Mouse (Mus musculus): ENCODE data around the gene Unc5c. TPM values are rescaled to one million over a fixed set of nuclear protein-coding genes. Genes with fewer than 3 reads are reported as not detected.

Unc5c gene
- total and polyA plus RNA-seq, 2 experiments from 2014 or later: 9.2 to 28.3 TPM

GRCm38 (mm10) chr3:141581190-141581891 lies 116.3 kb downstream of the Unc5c start:
- Histone ChIP-seq H3K36me3 (ENCODE audit: insufficient read depth) (no peaks in the 10 kb centered on the region), H3K27me3 (ENCODE audit: insufficient read depth, low read length) (no peaks in the 10 kb centered on the region; the same call in 1 of the 2 replicates), H3K9me3 (ENCODE audit: low read length) (no peaks in the 10 kb centered on the region), H3K27ac (ENCODE audit: low read depth, low read length) (no peak overlapping the region), H3K4me3 (ENCODE audit: low read depth, low read length) (no peak overlapping the region), H3K4me2 (ENCODE audit: low read depth) (no peak overlapping the region), H3K9ac (no peak overlapping the region), H3K4me1 (ENCODE audit: insufficient read depth) (no peaks in the 10 kb centered on the region)
- DNase-seq: no peak
- ATAC-seq: no peak
- TF ChIP-seq CTCF (IDR thresholded peaks at IDR 0.05; ENCODE audit: low read depth): no peak

DNA sequence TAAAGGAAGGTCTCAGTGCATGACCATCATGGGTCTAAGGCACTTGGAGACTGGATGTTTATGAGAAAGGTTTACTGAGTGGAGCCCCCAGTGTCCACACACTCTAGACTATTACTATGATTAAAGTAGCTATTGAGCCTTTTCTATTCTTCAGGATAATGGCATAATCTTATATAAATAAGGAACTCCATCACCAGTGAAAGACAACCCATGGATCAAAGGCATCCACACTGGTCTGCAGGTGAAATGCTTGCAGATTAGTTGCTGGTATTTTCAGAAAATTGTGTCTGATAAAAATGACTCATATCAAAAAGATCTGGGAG lies 116.8 kb downstream of the Unc5c start:
- no peak for TF ChIP-seq CTCF (IDR thresholded peaks at IDR 0.05; ENCODE audit: low read depth)
- no peaks in the 10 kb centered on the region for H3K9me3 ChIP-seq (ENCODE audit: low read length)
- no peak overlapping the region for H3K4me2 ChIP-seq (ENCODE audit: low read depth)
- H3K4me1 ChIP-seq (ENCODE audit: insufficient read depth): no peaks in the 10 kb centered on the region
- H3K27me3 ChIP-seq (ENCODE audit: insufficient read depth, low read length): no peaks in the 10 kb centered on the region; the same call in 1 of the 2 replicates
- H3K4me3 ChIP-seq (ENCODE audit: low read depth, low read length): no peak overlapping the region
- no peaks in the 10 kb centered on the region for H3K36me3 ChIP-seq (ENCODE audit: insufficient read depth)
- H3K27ac ChIP-seq (ENCODE audit: low read depth, low read length): no peak overlapping the region
- DNase-seq: no peak
- H3K9ac ChIP-seq: no peak overlapping the region
- ATAC-seq: no peak

- H3K4me2 ChIP-seq (ENCODE audit: low read depth): no peak overlapping the region
- H3K36me3 ChIP-seq (ENCODE audit: insufficient read depth): no peaks in the 10 kb centered on the region
- H3K27me3 ChIP-seq (ENCODE audit: insufficient read depth, low read length): no peaks in the 10 kb centered on the region
- WGBS: 84% methylated on average over 1 of the region's 1 CpGs
- no peaks in the 10 kb centered on the region for H3K4me1 ChIP-seq (ENCODE audit: insufficient read depth)
- no peaks in the 10 kb centered on the region for H3K9me3 ChIP-seq (ENCODE audit: low read length)
- DNase-seq (no peak), ATAC-seq (no peak)
- H3K27ac ChIP-seq (ENCODE audit: low read depth, low read length): no peak overlapping the region
- H3K9ac ChIP-seq: no peak overlapping the region
- H3K4me3 ChIP-seq (ENCODE audit: low read depth, low read length): no peak overlapping the region
- no peak for TF ChIP-seq CTCF (IDR thresholded peaks at IDR 0.05; ENCODE audit: low read depth)
Measured at GRCm38 (mm10) chr3:141583180-141583579, 118.2 kb downstream of the Unc5c start.

DNA sequence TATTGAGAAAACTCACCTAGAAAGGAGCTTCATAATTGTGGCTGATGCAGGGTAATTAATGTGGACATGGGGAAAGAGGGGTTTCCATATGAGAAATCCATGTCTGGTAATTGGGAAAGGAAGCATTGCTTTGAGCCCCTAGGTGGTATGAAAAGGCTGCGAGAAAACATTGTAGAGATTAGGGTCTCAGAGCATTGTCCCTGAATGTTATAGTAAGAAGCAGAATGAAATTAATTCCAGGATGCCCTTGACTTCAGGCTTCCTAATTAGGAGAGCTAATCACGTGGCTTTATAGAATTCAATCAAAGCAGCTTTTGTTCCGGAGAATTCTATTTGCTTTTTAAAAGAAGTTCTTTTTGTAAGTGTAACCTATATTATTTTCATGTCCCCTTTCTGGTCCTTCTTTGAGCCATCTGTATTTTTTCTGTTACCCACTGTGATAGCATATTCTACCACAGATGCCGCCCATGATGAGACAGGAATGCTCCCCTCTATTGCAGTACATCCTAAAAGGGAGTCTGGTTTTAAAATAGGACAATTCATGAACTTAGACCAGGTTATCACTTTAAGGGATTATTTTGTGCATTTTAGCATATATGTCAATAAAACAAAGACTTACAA lies 124.5 kb downstream of the Unc5c start:
- H3K4me1 ChIP-seq (ENCODE audit: insufficient read depth): no peaks in the 10 kb centered on the region
- H3K4me2 ChIP-seq (ENCODE audit: low read depth): no peak overlapping the region
- no peak for TF ChIP-seq CTCF (IDR thresholded peaks at IDR 0.05; ENCODE audit: low read depth)
- no peaks in the 10 kb centered on the region for H3K27me3 ChIP-seq (ENCODE audit: insufficient read depth, low read length)
- no peak for DNase-seq
- 16% methylated on average over 4 of the region's 4 CpGs for WGBS
- H3K36me3 ChIP-seq (ENCODE audit: insufficient read depth): no peaks in the 10 kb centered on the region
- H3K4me3 ChIP-seq (ENCODE audit: low read depth, low read length): no peak overlapping the region
- no peak overlapping the region for H3K27ac ChIP-seq (ENCODE audit: low read depth, low read length)
- ATAC-seq: no peak
- H3K9me3 ChIP-seq (ENCODE audit: low read length): no peaks in the 10 kb centered on the region
- H3K9ac ChIP-seq: no peak overlapping the region

GRCm38 (mm10) chr3:141593249-141593648 lies 128.2 kb downstream of the Unc5c start:
- ATAC-seq (peak; percentile 60), DNase-seq (no peak)
- no peaks in the 10 kb centered on the region for H3K27me3 ChIP-seq (ENCODE audit: insufficient read depth, low read length)
- H3K9ac ChIP-seq: no peak overlapping the region
- no peak for TF ChIP-seq CTCF (IDR thresholded peaks at IDR 0.05; ENCODE audit: low read depth)
- 36% methylated on average over 5 of the region's 5 CpGs for WGBS
- no peak overlapping the region for H3K4me2 ChIP-seq (ENCODE audit: low read depth)
- no peaks in the 10 kb centered on the region for H3K9me3 ChIP-seq (ENCODE audit: low read length)
- H3K4me1 ChIP-seq (ENCODE audit: insufficient read depth): no peaks in the 10 kb centered on the region
- no peak overlapping the region for H3K4me3 ChIP-seq (ENCODE audit: low read depth, low read length)
- no peaks in the 10 kb centered on the region for H3K36me3 ChIP-seq (ENCODE audit: insufficient read depth)
- H3K27ac ChIP-seq (ENCODE audit: low read depth, low read length): no peak overlapping the region

- no peaks in the 10 kb centered on the region for H3K9me3 ChIP-seq (ENCODE audit: low read length)
- DNase-seq: no peak
- H3K27me3 ChIP-seq (ENCODE audit: insufficient read depth, low read length): no peaks in the 10 kb centered on the region
- no peak overlapping the region for H3K9ac ChIP-seq
- H3K36me3 ChIP-seq (ENCODE audit: insufficient read depth): no peaks in the 10 kb centered on the region
- no peak overlapping the region for H3K27ac ChIP-seq (ENCODE audit: low read depth, low read length)
- 70% methylated on average over 5 of the region's 5 CpGs for WGBS
- no peaks in the 10 kb centered on the region for H3K4me1 ChIP-seq (ENCODE audit: insufficient read depth)
- no peak for TF ChIP-seq CTCF (IDR thresholded peaks at IDR 0.05; ENCODE audit: low read depth)
- H3K4me3 ChIP-seq (ENCODE audit: low read depth, low read length): no peak overlapping the region
- no peak for ATAC-seq
- H3K4me2 ChIP-seq (ENCODE audit: low read depth): no peak overlapping the region
Measured at GRCm38 (mm10) chr3:141594120-141594519, 129.1 kb downstream of the Unc5c start.

DNA sequence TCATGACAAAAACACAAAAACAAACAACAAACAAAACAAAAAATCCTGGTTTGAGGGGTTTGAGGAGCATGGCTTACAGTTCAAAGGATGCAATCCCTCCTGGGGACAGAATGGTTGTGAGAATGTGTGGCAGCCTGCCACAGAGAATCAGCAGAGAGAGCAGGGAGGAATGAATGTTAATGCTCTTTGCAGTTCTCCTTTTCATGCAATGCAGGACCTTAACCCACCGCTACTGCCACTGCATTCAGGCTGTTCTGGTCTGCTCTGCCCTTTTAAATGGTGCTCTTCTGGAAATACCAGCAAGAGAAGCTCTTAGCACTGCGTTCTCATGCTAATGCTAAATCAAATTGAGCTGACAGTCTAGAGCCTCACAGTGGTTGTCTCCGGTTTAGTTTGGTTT lies 130.1 kb downstream of the Unc5c start:
- H3K4me1 ChIP-seq (ENCODE audit: insufficient read depth): no peaks in the 10 kb centered on the region
- no peak overlapping the region for H3K4me3 ChIP-seq (ENCODE audit: low read depth, low read length)
- DNase-seq (no peak), ATAC-seq (no peak)
- no peak for TF ChIP-seq CTCF (IDR thresholded peaks at IDR 0.05; ENCODE audit: low read depth)
- 27% methylated on average over 3 of the region's 3 CpGs for WGBS
- no peaks in the 10 kb centered on the region for H3K27me3 ChIP-seq (ENCODE audit: insufficient read depth, low read length)
- no peaks in the 10 kb centered on the region for H3K36me3 ChIP-seq (ENCODE audit: insufficient read depth)
- H3K9ac ChIP-seq: no peak overlapping the region
- H3K4me2 ChIP-seq (ENCODE audit: low read depth): no peak overlapping the region
- no peak overlapping the region for H3K27ac ChIP-seq (ENCODE audit: low read depth, low read length)
- no peaks in the 10 kb centered on the region for H3K9me3 ChIP-seq (ENCODE audit: low read length)
